Mouse (Mus musculus) retina, postnatal 7 days (tissue): ENCODE measurements around the gene Tsks.
A peak's percentile ranks its signal among the peaks of the same experiment; 100 is the strongest.

Experiments
- DNase-seq: peaks from one replicate; pipeline ENCODE4 v3.0.0-alpha.2; 2012; ENCODE audit warnings: low read depth, low spot score

Tsks gene

DNA sequence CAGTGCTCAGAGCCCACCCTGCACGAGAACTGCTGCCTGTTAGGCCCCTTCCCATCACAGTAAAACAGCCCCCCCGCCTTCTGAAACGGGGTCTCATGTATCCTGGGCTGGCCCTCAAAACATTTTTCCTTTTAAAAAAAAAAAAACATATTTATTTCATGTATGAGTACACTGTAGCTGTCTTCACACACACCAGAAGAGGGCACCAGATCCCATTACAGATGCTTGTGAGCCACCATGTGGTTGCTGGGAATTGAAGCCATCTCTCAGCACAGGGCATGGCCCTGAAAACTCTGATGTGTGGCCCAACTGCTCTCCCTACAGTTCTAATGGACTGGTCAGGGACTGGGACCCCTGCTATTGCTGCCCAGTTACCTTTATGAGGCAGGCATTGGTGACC, 35.3 kb downstream of the Tsks start:
- no peak for DNase-seq

DNA sequence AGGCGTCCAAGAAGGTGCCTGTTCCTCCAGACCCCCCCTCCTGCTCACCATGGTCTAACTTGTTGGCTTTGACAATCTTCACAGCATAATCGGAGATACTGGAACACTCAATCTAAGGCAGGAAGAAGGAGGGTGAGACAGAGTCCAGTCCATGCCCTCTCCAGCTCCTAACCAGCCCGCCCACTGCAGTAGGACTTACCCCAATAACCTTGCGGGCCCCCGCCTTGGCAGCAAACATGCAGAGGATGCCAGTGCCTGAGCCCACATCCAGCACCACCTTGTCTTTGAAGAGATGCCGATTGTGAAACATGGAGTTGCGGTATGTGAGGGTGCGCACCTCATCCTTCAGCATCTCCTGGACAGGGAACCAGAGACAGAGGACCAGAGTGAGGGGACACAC, 38.5 kb downstream of the Tsks start:
- no peak for DNase-seq

- DNase-seq, result peak; percentile 56
Measured at GRCm38 (mm10) chr7:44983085-44983484, 40.1 kb downstream of the Tsks start.

GRCm38 (mm10) chr7:44983944-44984832, 41.2 kb downstream of the Tsks start:
- no peak for DNase-seq

GRCm38 (mm10) chr7:44984833-44985164, 41.8 kb downstream of the Tsks start:
- DNase-seq, result no peak

- peak; percentile 33 for DNase-seq
Measured at GRCm38 (mm10) chr7:44985595-44986191, 42.7 kb downstream of the Tsks start.

- peak; percentile 98 for DNase-seq
Measured at GRCm38 (mm10) chr7:44986192-44986878, 43.3 kb downstream of the Tsks start, which contains the start of gene Prmt1. Gene Prmt1 (minus strand): TSS chr7:44986568.

- no peak for DNase-seq
Measured at GRCm38 (mm10) chr7:44986879-44987718, 44.1 kb downstream of the Tsks start.

DNA sequence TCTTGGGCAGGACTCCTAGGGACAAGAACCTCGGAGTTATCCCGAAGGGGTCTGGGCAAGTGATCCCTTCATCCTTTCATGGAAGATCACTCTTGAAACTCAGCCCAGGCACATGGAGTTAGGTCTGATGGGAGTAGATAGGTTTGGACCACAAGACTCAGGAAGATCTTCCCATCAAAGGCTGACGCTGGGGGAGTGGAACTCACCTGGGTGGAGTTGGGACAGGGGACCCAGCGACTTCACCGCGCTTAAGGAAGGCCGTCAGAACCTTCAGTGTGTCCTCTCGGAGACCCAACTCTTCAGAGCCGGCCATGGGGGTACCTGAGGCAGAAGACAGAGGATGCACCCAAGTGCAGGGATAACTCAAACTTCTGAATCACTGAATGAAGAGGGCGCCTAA, 53.7 kb downstream of the Tsks start:
- DNase-seq, result no peak

- DNase-seq, result peak; percentile 93
Measured at GRCm38 (mm10) chr7:44997231-44997939, 54.4 kb downstream of the Tsks start, which contains the start of gene Irf3. Gene Irf3 (plus strand): TSS chr7:44997648.

- DNase-seq, result no peak
Measured at GRCm38 (mm10) chr7:44997940-44998428, 55.0 kb downstream of the Tsks start.

- no peak for DNase-seq
Measured at GRCm38 (mm10) chr7:44998501-44998955, 55.5 kb downstream of the Tsks start, which contains the start of gene Bcl2l12. Gene Bcl2l12 (minus strand): TSS chr7:44998712.

GRCm38 (mm10) chr7:44999753-45000152, 56.7 kb downstream of the Tsks start:
- DNase-seq, result no peak

DNA sequence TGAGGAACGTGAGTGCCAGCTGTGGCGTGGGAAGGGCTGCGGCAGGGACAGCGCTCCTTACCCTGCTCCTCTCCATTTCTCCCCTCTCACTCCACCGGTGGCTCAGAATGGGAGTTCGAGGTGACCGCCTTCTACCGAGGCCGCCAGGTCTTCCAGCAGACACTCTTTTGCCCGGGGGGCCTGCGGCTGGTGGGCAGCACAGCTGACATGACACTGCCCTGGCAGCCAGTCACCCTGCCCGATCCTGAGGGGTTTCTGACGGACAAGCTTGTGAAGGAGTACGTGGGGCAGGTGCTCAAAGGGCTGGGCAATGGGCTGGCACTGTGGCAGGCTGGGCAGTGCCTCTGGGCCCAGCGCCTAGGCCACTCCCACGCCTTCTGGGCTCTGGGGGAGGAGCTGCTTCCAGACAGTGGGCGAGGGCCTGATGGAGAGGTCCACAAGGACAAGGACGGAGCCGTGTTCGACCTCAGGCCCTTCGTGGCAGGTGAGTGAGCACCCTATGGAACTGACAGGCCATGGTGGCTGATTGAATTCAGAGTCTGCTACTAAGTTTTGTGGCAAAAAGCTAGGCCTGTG, 57.6 kb downstream of the Tsks start:
- DNase-seq, result no peak

GRCm38 (mm10) chr7:45002440-45002839, 59.4 kb downstream of the Tsks start:
- DNase-seq, result no peak

DNA sequence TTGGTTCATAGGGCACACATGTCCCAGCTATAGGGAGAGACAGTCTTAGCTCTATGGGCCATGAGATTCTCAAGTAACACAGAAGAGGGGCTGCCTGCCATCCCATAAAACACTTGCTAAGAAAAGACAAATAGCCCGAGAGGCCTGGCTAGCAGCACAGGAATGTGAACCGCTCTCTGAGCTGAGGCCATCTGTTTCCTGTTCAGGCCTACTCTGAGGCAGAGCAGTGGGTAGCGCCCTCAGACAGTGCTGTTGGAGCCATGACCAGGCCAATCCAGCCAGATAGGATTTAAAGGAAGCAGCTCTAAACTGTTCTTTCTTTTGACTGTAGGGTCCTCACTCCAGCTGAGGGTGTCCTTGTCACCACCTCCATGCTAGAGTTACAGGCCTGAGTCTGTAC, 61.5 kb downstream of the Tsks start:
- DNase-seq, result no peak

DNA sequence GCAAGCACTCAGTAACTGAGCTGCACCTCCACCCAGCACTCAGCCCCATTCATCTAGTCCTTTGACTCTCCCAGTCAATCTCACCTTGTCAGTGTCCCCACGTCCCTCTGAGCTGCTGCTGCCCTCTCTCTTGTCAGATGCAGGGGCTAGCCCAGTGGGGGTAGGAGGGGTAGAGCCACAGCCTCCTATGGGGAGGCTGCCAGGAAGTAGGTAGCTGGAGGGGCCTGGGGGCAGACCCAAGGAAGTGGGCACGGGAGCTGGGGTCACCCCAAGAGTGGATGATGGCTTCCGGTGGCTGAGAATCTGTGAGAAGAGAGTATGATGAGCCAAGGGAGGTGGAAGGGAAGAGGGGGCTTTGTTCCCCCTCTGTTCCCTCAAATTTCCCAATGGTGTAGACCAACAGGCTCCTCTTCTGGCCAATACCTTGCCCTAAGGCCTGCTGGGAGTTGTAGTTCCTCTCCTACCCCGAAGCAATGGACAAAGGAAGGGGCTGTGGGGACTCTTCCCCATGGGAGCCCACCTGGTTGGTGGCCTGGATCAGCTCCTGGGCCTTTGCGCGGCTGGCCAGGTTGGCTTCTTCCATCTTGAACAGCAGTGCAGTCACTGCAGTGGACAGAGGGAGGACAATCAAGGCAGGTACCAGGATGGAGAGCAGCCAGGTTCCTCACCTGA, 62.5 kb downstream of the Tsks start:
- DNase-seq, result no peak

DNA sequence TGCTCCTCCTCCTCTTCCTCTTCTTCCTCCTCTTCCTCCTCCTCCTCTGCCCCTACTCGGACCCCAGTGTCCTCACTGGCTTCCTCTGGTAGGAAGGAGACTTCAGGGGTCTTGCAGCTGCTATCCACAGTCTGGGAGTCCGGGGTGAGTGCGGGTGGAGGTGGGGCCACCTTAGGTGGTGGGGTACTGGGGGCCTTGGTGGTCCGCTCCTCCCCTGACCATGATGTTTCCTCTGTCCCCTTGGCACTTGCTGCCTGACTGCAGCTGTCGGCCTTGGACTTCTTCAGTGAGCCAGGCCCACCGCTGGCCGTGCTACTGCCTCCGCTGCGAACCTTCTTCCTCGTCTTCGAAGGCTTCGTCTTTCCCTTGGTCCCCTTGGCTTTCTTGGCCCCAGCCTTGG, 63.5 kb downstream of the Tsks start:
- no peak for DNase-seq

GRCm38 (mm10) chr7:45007141-45007540, 64.1 kb downstream of the Tsks start:
- no peak for DNase-seq
